Mouse (Mus musculus) lung, adult 2 months (tissue): Measurements from ENCODE around the gene Dab1.

Source experiments
- CTCF ChIP-seq: fragments of 200-500 bp; IDR thresholded peaks from 2 replicates; pipeline ENCODE4 v1.5.1; 2011; ENCODE audit warnings: mild to moderate bottlenecking, low read length, control low read depth; ENCODE audit not compliant: insufficient read depth
- POLR2A ChIP-seq: fragments of 200-500 bp; IDR thresholded peaks from 2 replicates; pipeline ENCODE4 v1.6.1; 2011; ENCODE audit warnings: low read depth, mild to moderate bottlenecking, control low read depth, low read length, borderline replicate concordance; ENCODE audit errors: extremely low read depth

- TF ChIP-seq POLR2A (no peak), CTCF (no peak)
These were observed 776.9 kb downstream of the Dab1 start for GRCm38 (mm10) chr4:104396095-104396494.
